Mouse (Mus musculus): Measurements from ENCODE around the gene Med25. TPM values are rescaled to one million over a fixed set of nuclear protein-coding genes. Genes with fewer than 3 reads are reported as not detected.

Med25 gene
- polyA plus RNA-seq, 1 experiment from 2014 or later: 164 TPM

- H3K4me1 ChIP-seq: no peaks in the 10 kb centered on the region
- H3K4me3 ChIP-seq: no peak overlapping the region
- H3K27ac ChIP-seq (replicated peaks): no peak overlapping the region
- no peaks in the 10 kb centered on the region for H3K9me3 ChIP-seq
- H3K4me2 ChIP-seq (replicated peaks): no peak overlapping the region
- no peaks in the 10 kb centered on the region for H3K27me3 ChIP-seq
- ATAC-seq (replicated peaks): no peak
- no peak overlapping the region for H3K9ac ChIP-seq (replicated peaks)
- peaks cover 87% of the 10 kb centered on the region for H3K36me3 ChIP-seq
- WGBS: 93% methylated on average over 15 of the region's 15 CpGs
Observed at GRCm38 (mm10) chr7:44908706-44909476, 16.4 kb upstream of the Med25 start.

GRCm38 (mm10) chr7:44905430-44905829 is 12.9 kb upstream of the Med25 start:
- no peak overlapping the region for H3K27ac ChIP-seq (replicated peaks)
- H3K9ac ChIP-seq (replicated peaks): no peak overlapping the region
- ATAC-seq (replicated peaks): no peak
- H3K4me3 ChIP-seq: no peak overlapping the region
- 94% methylated on average over 20 of the region's 20 CpGs for WGBS
- no peaks in the 10 kb centered on the region for H3K27me3 ChIP-seq
- H3K4me2 ChIP-seq (replicated peaks): no peak overlapping the region
- H3K9me3 ChIP-seq: no peaks in the 10 kb centered on the region
- H3K36me3 ChIP-seq: peaks cover 84% of the 10 kb centered on the region
- H3K4me1 ChIP-seq: peaks cover 11% of the 10 kb centered on the region

GRCm38 (mm10) chr7:44901230-44901722 is 8.8 kb upstream of the Med25 start:
- Histone ChIP-seq H3K9me3 (no peaks in the 10 kb centered on the region), H3K4me2 (replicated peaks) (peak overlapping the region; percentile 36), H3K27me3 (no peaks in the 10 kb centered on the region), H3K4me1 (peaks cover 36% of the 10 kb centered on the region), H3K4me3 (0 out of 2 replicates have a peak overlapping the region, but pooled peaks have one; percentile 19), H3K36me3 (peaks cover 55% of the 10 kb centered on the region), H3K9ac (replicated peaks) (no peak overlapping the region), H3K27ac (replicated peaks) (peak overlapping the region; percentile 37)
- WGBS: 12% methylated on average over 21 of the region's 21 CpGs
- ATAC-seq (replicated peaks): peak; percentile 24; the same call in 1 of the 2 replicates

GRCm38 (mm10) chr7:44900632-44901031 is 8.1 kb upstream of the Med25 start:
- H3K27me3 ChIP-seq: no peaks in the 10 kb centered on the region
- H3K4me2 ChIP-seq (replicated peaks): no peak overlapping the region
- 84% methylated on average over 11 of the region's 11 CpGs for WGBS
- no peak overlapping the region for H3K4me3 ChIP-seq
- no peaks in the 10 kb centered on the region for H3K9me3 ChIP-seq
- peaks cover 39% of the 10 kb centered on the region for H3K4me1 ChIP-seq
- no peak for ATAC-seq (replicated peaks)
- 0 out of 2 replicates have a peak overlapping the region, but pooled peaks have one; percentile 37 for H3K27ac ChIP-seq (replicated peaks)
- no peak overlapping the region for H3K9ac ChIP-seq (replicated peaks)
- H3K36me3 ChIP-seq: peaks cover 48% of the 10 kb centered on the region

GRCm38 (mm10) chr7:44898607-44899006 is 6.1 kb upstream of the Med25 start:
- 37% methylated on average over 19 of the region's 19 CpGs for WGBS
- no peak for ATAC-seq (replicated peaks)
- Histone ChIP-seq H3K9me3 (no peaks in the 10 kb centered on the region), H3K4me3 (no peak overlapping the region), H3K4me1 (peaks cover 56% of the 10 kb centered on the region), H3K36me3 (peaks cover 28% of the 10 kb centered on the region), H3K9ac (replicated peaks) (no peak overlapping the region), H3K4me2 (replicated peaks) (no peak overlapping the region), H3K27ac (replicated peaks) (no peak overlapping the region), H3K27me3 (no peaks in the 10 kb centered on the region)

GRCm38 (mm10) chr7:44896499-44896898 is 4.0 kb upstream of the Med25 start:
- WGBS: 23% methylated on average over 10 of the region's 10 CpGs
- Histone ChIP-seq H3K9ac (replicated peaks) (peak overlapping the region; percentile 72), H3K4me2 (replicated peaks) (peak overlapping the region; percentile 73), H3K4me3 (peak overlapping the region; percentile 77), H3K36me3 (peaks cover 16% of the 10 kb centered on the region; the same call in 1 of the 2 replicates), H3K27ac (replicated peaks) (peak overlapping the region; percentile 99), H3K4me1 (peaks cover 62% of the 10 kb centered on the region), H3K9me3 (no peaks in the 10 kb centered on the region), H3K27me3 (no peaks in the 10 kb centered on the region)
- ATAC-seq (replicated peaks): no peak

- Histone ChIP-seq H3K9me3 (no peaks in the 10 kb centered on the region), H3K36me3 (peaks cover 14% of the 10 kb centered on the region; the same call in 1 of the 2 replicates), H3K27ac (replicated peaks) (peak within 1 kb of the TSS; percentile 99), H3K4me2 (replicated peaks) (peak within 1 kb of the TSS; percentile 73), H3K9ac (replicated peaks) (peak within 1 kb of the TSS; percentile 72), H3K4me1 (peaks cover 62% of the 10 kb centered on the region), H3K27me3 (no peaks in the 10 kb centered on the region), H3K4me3 (peak within 1 kb of the TSS; percentile 77)
- ATAC-seq (replicated peaks): peak; percentile 77
- WGBS: under 1% methylated on average over 34 of the region's 34 CpGs
Observed at GRCm38 (mm10) chr7:44895593-44896434, 3.3 kb upstream of the Med25 start, which contains the start of gene Fuz. Fuz (plus strand) TSS chr7:44896079.

GRCm38 (mm10) chr7:44895206-44895592 is 2.7 kb upstream of the Med25 start:
- Histone ChIP-seq H3K9ac (replicated peaks) (peak overlapping the region; percentile 19; the same call in 1 of the 2 replicates), H3K4me2 (replicated peaks) (peak overlapping the region; percentile 73), H3K9me3 (no peaks in the 10 kb centered on the region), H3K36me3 (peaks cover 9% of the 10 kb centered on the region; the same call in 1 of the 2 replicates), H3K4me1 (peaks cover 68% of the 10 kb centered on the region), H3K4me3 (peak overlapping the region; percentile 77), H3K27me3 (no peaks in the 10 kb centered on the region), H3K27ac (replicated peaks) (peak overlapping the region; percentile 99)
- 15% methylated on average over 7 of the region's 7 CpGs for WGBS
- ATAC-seq (replicated peaks): peak; percentile 14; the same call in 1 of the 2 replicates

GRCm38 (mm10) chr7:44894175-44894574 is 1.7 kb upstream of the Med25 start:
- Histone ChIP-seq H3K4me3 (no peak overlapping the region), H3K9me3 (no peaks in the 10 kb centered on the region), H3K27ac (replicated peaks) (peak overlapping the region; percentile 99), H3K4me1 (peaks cover 76% of the 10 kb centered on the region), H3K27me3 (no peaks in the 10 kb centered on the region), H3K4me2 (replicated peaks) (no peak overlapping the region), H3K36me3 (peaks cover 6% of the 10 kb centered on the region; the same call in 1 of the 2 replicates), H3K9ac (replicated peaks) (no peak overlapping the region)
- 86% methylated on average over 3 of the region's 3 CpGs for WGBS
- no peak for ATAC-seq (replicated peaks)

- no peaks in the 10 kb centered on the region for H3K9me3 ChIP-seq
- no peak for ATAC-seq (replicated peaks)
- no peaks in the 10 kb centered on the region for H3K27me3 ChIP-seq
- H3K4me3 ChIP-seq: peak overlapping the region; percentile 63
- WGBS: 3% methylated on average over 8 of the region's 8 CpGs
- peaks cover 76% of the 10 kb centered on the region for H3K4me1 ChIP-seq
- H3K9ac ChIP-seq (replicated peaks): 0 out of 2 replicates have a peak overlapping the region, but pooled peaks have one; percentile 28
- H3K4me2 ChIP-seq (replicated peaks): peak overlapping the region; percentile 79
- H3K27ac ChIP-seq (replicated peaks): peak overlapping the region; percentile 99
- H3K36me3 ChIP-seq: peaks cover 7% of the 10 kb centered on the region
Observed at GRCm38 (mm10) chr7:44893197-44893596, 685 bp upstream of the Med25 start.

GRCm38 (mm10) chr7:44891611-44892010 is 901 bp downstream of the Med25 start:
- Histone ChIP-seq H3K4me1 (peaks cover 64% of the 10 kb centered on the region), H3K9ac (replicated peaks) (peak overlapping the region; percentile 79), H3K27me3 (no peaks in the 10 kb centered on the region), H3K4me3 (peak overlapping the region; percentile 63), H3K36me3 (peaks cover 7% of the 10 kb centered on the region), H3K9me3 (no peaks in the 10 kb centered on the region), H3K4me2 (replicated peaks) (peak overlapping the region; percentile 79), H3K27ac (replicated peaks) (peak overlapping the region; percentile 99)
- WGBS: 10% methylated on average over 6 of the region's 6 CpGs
- no peak for ATAC-seq (replicated peaks)

Measured in forebrain, embryonic 15.5 days (tissue).